Mouse (Mus musculus) liver, postnatal 0 days (tissue): ENCODE measurements around the gene Gpr183.

Experiments
- CTCF ChIP-seq: sonication (generic); IDR thresholded peaks from 2 replicates; pipeline ENCODE4 v1.5.1; 2016; ENCODE audit warnings: antibody characterized with exemption, low read depth
- EP300 ChIP-seq: IDR thresholded peaks from 2 replicates; pipeline ENCODE4 v1.6.1; 2016; ENCODE audit warnings: antibody characterized with exemption, low read depth, mild to moderate bottlenecking

DNA sequence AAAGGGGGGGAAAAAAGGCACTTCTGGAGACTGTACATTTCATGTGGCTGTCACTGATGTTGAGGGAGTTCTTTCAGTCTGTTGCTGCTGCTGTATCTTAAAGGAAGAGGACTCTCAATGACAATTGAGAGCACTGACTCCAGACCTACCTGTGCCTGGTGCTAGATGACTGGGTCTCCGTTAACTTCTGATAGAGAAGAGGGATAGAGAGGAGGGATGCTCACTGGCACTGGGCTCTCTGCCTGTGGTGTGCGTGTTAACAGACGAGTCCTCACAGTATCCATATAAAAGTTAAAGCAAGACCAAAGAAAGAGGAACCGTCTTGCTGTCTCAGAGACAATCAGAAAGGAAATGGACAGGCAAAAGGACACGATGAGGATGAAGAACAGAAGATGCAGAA is 8.7 kb downstream of the Gpr183 start:
- TF ChIP-seq CTCF (no peak), EP300 (no peak)
